Mouse (Mus musculus): ENCODE measurements around the gene Ube2s.
"Not testable (repeated sequence)": the region's sequence is repeated elsewhere in the genome, so short reads cannot be mapped to it uniquely, and the experiment has no call there.

The Ube2s gene

DNA sequence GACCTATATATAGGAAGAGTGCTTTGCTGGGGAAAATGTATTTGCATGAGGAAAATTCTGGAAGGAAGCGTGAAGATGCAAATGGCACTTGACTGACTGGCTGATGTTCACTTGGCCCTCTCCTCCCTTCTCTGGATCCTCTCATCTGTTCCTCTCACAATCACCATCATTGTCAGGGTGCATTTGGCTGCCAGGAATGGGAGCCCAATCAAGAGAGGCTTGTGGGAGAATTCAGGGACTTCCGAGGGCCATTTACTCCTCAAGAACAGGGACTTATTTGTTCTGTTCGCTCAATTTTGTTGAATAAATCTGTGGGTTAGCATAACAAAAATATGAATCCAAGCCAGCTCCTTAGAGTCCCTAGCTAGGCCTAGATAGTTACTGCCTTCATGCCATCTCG is 9.3 kb upstream of the Ube2s start:
- no peak for DNase-seq (ENCODE audit: low spot score)

DNA sequence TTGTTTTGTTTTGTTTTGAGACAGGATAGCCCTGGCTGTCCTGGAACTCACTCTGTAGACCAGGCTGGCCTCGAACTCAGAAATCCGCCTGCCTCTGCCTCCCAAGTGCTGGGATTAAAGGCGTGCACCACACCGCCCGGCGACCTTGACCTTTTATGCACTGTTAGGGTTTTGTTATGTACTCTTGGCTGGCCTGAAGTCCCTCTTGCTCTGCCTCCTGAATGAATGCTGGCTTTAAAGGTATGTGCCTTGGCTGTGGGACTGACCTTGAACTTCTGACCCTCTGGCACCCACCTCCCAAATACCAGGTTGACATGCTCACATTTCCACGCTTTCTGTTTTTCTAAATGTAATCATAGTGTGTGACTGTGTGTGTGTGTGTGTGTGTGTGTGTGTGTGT is 8.5 kb upstream of the Ube2s start:
- not testable (repeated sequence) for DNase-seq (ENCODE audit: low spot score)

DNA sequence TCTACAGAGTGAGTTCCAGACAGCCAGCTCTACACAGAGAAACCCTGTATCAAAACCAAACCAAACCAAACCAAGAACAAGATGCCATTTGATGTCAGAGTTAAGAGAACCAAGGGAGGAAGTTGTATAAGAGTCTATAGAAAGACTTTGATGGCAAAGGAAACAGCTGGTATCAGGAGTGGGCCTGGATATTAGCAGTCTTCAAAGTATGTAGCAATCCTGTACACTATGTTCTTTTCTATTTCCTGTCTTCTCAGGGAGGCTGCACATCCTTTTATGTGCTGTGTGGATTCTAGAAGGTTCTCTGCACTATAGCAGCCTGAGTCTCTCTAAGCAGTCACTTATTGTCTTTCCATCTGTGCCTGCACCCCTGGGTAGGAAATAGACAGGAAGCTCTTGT is 4.2 kb upstream of the Ube2s start:
- no peak for DNase-seq (ENCODE audit: low spot score)

DNA sequence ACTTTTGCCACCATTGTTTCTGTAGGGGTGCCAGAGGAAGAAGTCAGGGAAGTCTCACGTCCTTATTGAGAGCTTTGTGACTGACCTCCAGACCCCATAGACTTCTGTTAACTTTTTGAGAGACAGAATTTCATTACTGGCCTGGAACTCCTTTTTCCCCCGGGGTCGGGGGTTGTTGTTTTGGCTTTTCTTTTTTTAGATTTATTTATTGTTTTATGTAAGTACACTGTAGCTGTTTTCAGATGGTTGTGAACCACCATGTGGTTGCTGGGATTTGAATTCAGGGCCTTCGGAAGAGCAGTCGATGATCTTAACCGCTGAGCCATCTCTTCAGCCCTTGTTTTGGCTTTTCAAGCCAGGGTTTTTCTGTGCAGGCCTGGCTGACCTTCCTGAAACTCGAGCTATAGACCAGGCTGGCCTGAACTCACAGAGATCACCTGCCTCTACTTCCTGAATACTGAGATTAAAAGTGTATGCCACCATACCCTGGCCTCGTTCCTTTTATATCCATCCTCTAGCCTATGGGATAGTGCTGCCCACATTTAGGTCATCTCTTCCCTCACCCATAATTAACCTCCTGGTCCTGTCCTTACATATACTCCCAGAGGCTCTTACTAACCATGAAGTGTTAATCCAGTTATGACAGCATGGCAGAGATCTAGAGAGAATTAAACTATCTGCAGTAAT is 858 bp upstream of the Ube2s start:
- no peak for DNase-seq (ENCODE audit: low spot score)

DNA sequence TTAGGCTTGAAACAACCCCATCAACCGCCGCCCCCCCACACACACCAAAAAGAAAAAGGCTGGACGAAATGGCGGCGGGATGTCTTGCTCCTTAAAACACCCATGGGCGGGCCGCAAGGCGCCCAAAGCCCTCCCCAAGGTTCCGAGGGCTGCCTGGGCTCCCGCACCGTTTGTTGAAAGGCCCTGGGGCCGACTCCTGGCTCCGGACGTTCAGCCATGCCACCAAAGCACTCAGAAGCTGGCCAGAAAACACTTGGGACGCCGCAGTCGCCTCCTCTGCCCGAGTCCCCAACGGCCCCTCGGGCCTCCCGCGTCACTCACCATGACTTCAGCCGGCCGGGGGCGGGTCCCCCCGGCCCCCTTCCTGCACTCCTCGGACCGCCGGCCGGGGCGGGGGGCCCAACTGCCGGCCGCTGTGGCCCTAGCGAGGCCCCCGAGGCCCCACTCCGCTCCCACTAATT is 518 bp downstream of the Ube2s start:
- DNase-seq (ENCODE audit: low spot score), result peak; percentile 67

DNA sequence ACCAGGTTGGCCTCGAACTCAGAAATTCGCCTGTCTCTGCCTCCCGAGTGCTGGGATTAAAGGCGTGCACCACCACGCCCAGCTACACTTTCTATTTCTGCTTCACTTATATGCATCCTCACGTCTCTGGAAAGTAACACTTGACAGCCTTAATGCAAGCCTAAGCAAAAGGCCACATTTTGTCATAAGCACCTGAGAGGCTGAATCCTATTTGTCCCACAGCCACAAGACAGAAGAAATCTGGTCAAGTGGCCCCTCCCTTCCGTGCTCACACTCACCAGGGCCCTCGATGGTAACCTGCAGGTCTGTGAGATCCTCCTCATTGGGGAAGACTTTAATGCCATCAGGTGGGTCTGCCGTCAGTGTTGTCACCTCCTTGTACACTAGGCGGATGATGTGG is 1.3 kb downstream of the Ube2s start:
- DNase-seq (ENCODE audit: low spot score), result not testable (repeated sequence)

DNA sequence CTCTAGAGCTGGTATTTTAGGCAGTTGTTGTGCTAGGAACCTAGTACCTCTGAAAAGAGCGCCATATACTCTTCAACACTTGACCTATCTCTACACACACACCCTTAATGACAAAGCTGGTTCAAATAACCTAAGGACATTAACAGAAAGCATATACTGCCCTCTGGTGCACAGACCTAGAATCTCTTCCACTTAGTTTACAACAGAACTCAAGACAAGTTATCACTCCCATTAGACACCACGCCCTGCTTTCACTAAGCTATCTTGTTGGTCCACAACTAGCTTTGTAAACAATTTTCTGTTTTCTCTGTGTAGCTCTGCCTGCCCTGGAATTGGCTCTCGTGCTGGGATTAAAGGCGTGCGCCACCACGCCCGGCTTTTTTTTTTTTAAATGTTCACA is 5.7 kb downstream of the Ube2s start:
- DNase-seq (ENCODE audit: low spot score), result no peak

DNA sequence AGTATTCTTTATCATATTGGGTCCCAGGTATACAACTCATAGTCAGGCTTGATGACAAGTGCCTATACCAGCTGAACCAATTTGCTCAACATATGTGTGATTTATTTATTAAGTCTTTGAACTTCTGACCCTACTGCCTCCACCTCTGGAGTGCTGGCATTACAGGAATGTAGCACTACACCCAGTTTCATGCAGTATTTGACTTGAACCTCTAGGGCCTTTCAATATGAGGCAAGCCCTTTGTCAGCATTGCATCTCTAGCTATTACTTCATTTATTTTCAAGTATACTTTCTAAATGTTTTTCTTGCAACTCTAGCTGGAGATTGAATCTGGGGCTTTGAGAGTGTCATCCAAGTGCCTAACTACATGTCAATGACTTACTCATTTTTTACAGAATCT is 10.1 kb downstream of the Ube2s start:
- DNase-seq (ENCODE audit: low spot score), result no peak

DNA sequence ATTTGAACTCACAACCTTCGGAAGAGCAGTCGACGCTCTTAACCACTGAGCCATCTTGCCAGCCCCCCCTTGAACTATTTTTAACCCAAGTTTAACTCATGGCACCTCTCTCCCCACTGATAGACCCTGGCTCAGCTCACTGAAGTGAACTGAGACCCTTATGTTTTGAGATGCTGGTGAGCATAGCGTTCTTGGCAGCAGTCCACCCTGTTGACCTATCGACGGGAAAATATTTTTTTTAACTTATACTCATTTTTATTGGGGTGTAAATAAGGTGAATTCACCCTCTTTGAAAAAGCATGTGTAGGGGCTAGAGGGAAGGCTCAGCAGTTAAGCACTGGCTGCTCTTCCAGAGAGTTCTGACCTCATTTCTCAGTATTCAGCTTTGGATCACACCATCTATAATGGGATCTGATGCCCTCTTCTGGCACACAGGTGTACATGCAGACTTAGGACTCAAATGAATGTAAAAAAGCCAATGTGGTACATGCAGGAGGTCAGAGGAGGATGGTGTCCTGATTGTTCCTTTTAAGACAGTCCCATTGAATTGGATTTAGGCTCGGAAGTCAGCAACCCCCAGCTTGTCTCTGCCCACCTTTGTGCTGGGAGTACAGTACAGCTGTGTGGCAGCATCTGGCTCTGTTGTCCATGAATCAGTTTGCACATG is 16.5 kb downstream of the Ube2s start:
- DNase-seq (ENCODE audit: low spot score), result no peak

DNA sequence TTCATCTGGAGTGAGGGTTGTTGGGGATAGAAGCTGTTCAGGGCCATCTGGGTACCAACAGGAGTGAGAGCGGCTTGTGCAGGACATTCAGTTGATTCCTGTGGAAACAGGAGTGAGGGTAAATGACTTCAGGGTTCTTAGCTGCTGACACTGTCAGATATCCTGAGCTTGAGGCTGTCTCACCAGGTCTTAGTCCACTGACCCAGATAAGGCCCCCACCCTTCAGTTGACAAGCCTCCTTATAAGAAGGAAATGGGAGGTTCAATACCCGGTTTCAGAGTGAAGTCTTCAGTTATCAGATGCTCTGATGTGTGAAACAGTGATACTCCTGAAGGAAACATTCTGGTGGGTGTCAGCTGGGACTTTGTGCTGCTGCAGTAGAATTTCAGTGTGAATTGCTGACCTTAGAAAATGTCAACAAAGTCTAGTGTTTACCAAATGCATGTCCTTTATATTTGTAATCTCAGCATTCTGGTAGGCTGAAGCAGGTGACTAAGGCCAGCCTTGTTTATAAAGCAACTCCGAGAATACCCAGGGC is 17.7 kb downstream of the Ube2s start:
- DNase-seq (ENCODE audit: low spot score), result no peak

DNA sequence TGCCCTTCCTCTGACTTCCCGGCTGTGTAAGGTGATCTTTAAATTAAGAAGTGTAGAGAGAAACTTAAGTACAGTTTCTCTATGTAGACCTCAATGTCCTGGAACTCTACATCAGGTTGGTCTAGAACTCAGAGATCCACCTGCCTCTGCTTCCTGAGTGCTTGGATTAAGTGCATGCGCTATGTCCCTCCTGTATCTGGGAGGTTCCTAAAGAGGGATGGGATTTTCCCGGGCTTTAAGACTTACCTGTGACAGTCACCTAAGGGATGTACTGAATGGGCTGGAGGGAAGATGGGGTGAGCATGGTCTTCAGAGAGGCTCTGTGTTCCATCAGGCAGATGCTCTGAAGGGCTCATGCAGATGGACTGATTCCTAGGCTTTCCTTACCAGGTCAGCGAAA is 18.7 kb downstream of the Ube2s start:
- no peak for DNase-seq (ENCODE audit: low spot score)

DNA sequence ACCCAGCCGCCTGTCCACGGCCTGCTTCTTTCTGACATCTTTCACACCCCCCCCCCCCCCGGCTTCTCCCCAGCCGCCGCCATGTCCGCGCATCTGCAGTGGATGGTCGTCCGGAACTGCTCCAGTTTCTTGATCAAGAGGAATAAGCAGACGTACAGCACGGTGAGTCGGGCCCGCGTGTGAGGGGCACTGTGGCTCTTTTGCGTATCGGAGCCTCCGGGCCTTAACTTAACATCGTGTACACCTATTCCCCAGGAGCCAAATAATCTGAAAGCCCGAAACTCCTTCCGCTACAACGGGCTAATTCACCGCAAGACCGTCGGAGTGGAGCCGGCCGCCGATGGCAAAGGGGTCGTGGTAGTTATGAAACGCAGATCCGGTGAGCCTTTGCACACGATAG is 19.1 kb downstream of the Ube2s start:
- DNase-seq (ENCODE audit: low spot score), result peak; percentile 37

DNA sequence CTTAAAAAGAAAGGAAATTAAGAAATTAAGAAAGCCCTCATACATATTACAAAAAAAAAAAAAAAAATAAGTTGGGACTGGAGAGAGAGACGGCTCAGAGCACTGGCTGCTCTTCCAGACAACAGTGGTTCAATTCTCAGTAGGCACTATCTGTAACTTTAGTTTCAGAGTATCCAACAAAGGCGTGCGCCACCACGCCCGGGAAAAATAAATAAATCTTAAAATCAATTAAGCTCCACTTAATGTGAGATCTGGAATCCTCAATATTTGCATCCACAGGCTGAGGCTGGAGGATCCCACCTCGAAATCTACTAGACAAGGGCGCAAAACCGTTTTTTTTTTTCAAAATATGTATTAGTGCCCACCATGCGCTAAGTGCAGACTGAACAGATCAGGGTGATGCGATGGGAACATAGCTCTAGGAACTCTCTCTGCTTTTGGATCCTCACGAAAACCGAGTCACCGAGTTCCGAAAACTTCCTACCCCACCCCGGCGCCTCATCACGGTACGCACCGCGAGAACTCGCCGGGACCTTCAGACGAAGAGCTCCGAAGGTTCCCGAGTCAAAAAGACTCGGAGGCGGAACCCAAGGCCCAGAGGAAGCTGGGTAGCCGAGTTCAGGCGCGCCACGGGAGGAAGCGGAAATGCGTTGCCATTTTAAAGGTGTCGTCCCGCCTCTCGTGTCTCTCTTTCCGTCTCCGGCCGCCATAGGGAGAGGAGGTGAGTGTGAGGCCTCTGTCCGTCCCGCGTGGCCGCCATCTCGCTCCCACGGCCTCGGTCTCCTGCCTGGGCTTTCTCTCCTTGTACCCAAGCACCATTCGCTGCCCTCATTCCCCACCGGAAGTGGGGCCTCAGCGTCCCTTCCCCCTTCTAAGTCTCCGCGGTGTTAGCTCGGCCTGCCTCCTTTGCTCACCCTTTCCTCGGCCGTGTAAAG is 19.8 kb downstream of the Ube2s start, which contains the start of gene Rpl28:
Rpl28 (plus strand) TSS at position 597 of the 935 bp plus-strand sequence.
- peak; percentile 95 for DNase-seq (ENCODE audit: low spot score)

DNA sequence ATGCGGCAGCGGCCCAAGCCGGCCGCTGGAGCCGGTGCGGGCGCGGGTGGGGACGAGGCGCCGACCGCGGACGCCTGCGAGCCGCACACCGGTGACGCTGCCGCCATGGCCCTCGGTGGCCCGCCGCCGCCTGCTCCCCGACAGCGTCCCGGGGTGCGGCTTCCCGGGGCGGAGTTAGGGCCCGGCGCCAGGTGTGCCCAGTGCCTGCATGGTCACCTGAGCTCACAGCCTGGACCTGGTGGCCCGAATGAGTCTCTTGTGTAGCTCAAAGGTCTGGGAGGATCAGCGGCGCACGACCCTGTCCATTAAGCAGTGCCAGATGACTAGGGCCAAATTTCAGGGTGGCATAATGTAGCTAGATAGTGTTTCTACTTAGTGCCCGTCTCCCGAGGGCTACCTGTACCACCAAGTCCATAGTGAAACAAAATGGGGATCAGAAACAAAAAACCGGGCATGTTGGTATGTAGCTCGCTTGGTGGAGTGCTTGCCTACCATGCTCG is 22.9 kb downstream of the Ube2s start, which contains the start of gene Tmem238:
Tmem238 (minus strand) TSS at position 221 of the 500 bp plus-strand sequence.
- DNase-seq (ENCODE audit: low spot score), result peak; percentile 38

DNA sequence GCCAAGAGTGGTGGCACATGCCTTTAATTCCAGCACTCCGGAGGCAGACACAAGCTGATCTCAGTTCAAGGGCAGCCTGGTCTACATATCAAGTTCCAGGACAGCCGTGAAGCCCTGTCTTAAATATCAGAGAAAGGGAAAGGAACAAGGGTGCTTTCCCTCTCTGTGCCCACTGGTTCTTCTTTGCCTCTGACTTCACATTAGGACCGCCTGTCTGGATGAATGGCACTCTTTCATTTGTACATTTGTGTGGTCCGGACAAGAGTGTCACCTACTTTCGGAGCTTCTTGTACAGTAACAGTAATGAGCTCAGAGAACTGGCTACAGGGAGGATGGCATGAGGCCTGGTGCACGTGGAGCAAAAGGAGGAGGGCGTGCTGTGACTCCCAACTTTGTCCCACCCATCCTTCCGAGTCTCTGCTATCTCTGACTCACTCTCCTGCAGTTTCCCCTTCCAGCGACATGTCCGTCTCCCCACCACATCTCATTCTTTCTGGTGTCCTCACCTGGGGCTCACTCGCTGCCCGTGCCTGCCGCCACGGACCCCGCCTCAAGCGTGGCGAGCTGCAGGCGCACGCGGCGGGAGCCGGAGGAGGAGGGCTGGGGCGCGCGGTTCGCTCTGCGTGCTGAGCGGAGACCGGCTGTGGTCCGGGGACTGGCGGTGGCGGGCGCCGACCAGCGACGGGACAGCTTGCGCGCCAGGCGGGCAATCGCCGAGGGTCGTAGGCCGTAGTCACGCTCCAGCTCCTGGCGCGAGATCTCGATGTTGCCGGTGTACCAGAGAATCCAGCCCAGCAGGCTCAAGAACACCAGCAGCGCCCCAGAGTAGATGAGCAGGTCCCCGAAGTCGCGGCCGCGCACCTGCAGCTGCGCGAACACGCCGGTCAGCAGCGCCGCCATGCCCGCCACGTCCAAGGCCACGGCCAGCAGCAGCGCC is 23.6 kb downstream of the Ube2s start:
- peak; percentile 65 for DNase-seq (ENCODE audit: low spot score)

DNA sequence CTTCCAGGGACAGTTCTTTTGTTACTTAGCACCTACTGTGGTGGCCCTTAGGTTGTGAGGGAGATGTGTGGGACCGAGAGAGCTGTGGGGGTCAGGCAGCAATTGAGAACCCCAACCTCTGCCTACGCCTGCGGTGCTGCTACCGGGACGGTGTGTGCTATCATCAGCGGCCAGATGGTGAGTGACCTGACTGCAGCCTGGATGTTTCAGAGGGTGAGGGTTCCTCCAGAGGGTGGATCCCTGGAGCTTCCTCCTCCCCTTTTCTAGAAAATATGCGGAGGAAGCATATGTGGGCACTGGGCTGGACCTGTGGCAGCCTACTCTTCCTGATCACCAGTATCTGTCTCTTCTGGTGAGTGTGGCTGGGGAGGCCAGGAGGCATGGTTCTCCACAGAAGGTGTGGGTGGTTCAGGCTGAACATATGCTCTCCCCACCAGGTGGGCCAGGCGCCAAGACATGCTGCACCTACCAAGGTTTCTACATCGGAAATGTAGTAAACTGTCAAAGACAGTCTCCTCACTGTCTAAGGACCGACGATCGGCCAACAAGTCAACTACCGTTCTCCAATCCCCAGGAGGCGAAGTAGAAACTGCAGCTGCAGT is 28.6 kb downstream of the Ube2s start:
- no peak for DNase-seq (ENCODE audit: low spot score)

DNA sequence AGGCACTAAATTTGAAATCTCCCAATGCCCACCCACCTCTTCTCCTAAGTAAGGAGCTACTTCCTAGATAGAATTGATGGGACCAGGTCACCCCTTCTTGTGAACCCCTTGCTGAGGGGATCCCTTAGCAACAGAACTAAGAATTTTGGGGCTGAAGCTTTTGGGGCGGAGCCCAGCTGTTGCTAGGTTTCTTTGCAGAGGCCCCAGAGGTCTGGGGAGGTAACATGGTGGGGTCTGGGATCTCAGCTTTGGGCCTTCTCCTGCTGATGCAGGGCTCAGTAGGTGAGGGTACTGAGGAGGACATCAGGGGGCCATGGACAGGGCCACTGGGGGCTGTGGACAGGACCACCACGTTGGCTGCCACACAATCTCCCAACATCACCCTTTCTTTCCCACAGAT is 29.6 kb downstream of the Ube2s start, which contains the start of the genes Il11 and Tmem190:
Il11 (minus strand) TSS at position 101 of the 400 bp plus-strand sequence.
Tmem190 (plus strand) TSS at position 179 of the 400 bp plus-strand sequence.
- no peak for DNase-seq (ENCODE audit: low spot score)

DNA sequence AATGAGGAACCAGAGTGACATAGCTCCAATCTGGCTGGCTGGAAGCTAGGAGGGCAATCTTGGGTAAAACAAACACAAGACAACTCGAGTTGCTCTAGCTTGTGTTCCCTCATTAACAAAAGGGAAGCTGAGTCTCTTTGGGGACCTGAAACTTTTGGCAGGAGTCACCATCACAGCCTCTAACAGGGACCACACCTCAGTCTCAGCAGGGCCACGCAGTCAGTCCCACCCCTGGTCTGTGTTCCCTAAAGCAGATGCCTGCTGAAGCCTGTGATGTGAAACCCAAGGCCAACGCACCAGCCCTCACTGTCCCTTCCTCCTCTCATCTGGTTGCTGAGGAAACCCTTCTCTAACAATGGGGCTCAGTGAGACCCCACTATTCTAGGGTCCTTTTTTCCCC is 30.3 kb downstream of the Ube2s start:
- no peak for DNase-seq (ENCODE audit: low spot score)

DNA sequence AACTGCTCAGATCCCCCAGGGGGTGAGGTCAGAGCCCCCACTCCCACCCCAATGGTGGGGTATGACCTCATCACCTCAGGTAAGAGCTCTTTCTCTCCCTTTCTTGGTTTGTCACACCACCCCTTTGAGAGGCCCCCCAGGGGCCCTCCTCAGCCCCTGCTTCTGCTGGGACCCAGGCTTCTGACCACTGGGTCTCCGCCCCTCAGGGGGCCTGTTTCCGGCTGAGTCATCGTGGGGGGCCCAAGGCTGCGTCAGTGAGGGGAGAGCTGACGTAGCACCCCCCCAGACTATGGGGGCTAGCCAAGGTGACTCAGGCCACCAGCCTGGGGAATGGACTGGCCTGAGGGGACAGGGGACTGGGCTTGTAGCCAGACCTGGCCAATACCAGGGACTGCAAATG is 32.5 kb downstream of the Ube2s start:
- DNase-seq (ENCODE audit: low spot score), result no peak

Measured in testis, postnatal 14 days (tissue).